In genomic region chr4:105641582-105641981, GRCm38 (mm10) we compare ENCODE assay signal across 19 mouse cellular contexts.
DNase-seq lines count a peak whose midpoint lies in the region; ATAC-seq and TF ChIP-seq lines count a peak whose summit lies in the region.
"Had no signal": no experiment of that assay in that cellular context is flagged by ENCODE, and none has a peak within 500 bp of the region (broad histone marks: within the 10 kb centered on the region; RNA-seq: fewer than 3 reads in every experiment).

No protein-coding gene starts in this region.

- TF ChIP-seq CTCF in lung, embryonic 14.5 days (IDR thresholded peaks at IDR 0.05; ENCODE audit: low read depth) = no peak
- no peak for TF ChIP-seq CTCF in lung, adult 2 months (IDR thresholded peaks at IDR 0.05; ENCODE audit: insufficient read depth, low read length)

- DNase-seq in heart, adult 8-10 months (ENCODE audit: low spot score) = peak; percentile 16
- DNase-seq in heart, postnatal 25 days (ENCODE audit: low spot score) = no peak
- DNase-seq in lung, embryonic 14.5 days = peak; percentile 9
- DNase-seq in lung, adult 2 months = no peak
- peak; percentile 88 for DNase-seq in adipocyte (ENCODE audit: low spot score)
- no peak for DNase-seq in cerebellum, postnatal 14 days
- DNase-seq in left cerebral cortex, adult 9 months (ENCODE audit: low spot score in 2 of 2) = no peak
- DNase-seq: cerebellum, adult 9-10 months; embryo, embryonic 11 days; forebrain, postnatal 0 days; kidney, adult 18-20 months; kidney, postnatal 36 days; layer of hippocampus, postnatal 36 days had no signal

- H3K79me2 ChIP-seq in myocyte (ENCODE audit: control insufficient read depth, insufficient read depth) = no peaks in the 10 kb centered on the region

- no peak for ATAC-seq in lung, embryonic 14.5 days (ENCODE audit: insufficient read depth)
- ATAC-seq: CD4-positive, CD25-positive, alpha-beta regulatory T cell, adult 4 months; forebrain, postnatal 0 days had no signal

- no peak for TF ChIP-seq POLR2A in lung, adult 2 months (IDR thresholded peaks at IDR 0.05; ENCODE audit: borderline replicate concordance, extremely low read depth, low read depth, low read length)
- TF ChIP-seq POLR2A in myocyte (IDR thresholded peaks at IDR 0.05; ENCODE audit: insufficient read length, low read depth) = no peak

- intact Hi-C loops in heart, postnatal 25 days (cut with DNase I) = no loop called here

- no peaks in the 10 kb centered on the region for H3K9me3 ChIP-seq in lung, embryonic 14.5 days (ENCODE audit: low read depth, low read length)
- H3K9me3 ChIP-seq: neural tube, embryonic 12.5 days had no signal

- H3ac ChIP-seq in myocyte (ENCODE audit: control insufficient read depth, insufficient read length) = no peak overlapping the region

- H3K4me2 ChIP-seq in lung, embryonic 14.5 days = no peak overlapping the region
- H3K4me2 ChIP-seq in myocyte (ENCODE audit: low read depth) = peak overlapping the region; percentile 57
- H3K4me2 ChIP-seq: neural tube, embryonic 12.5 days had no signal

- 80% methylated on average over 4 of the region's 4 CpGs for WGBS in lung, embryonic 14.5 days
- WGBS in lung, adult 2 months = 65% methylated on average over 4 of the region's 4 CpGs

- no peak overlapping the region for H3K27ac ChIP-seq in lung, embryonic 14.5 days (ENCODE audit: low read depth)
- H3K27ac ChIP-seq: heart, adult 2 months; macrophage; neural tube, embryonic 12.5 days had no signal

- H3K4me3 ChIP-seq in lung, embryonic 14.5 days (ENCODE audit: low read depth, low read length) = no peak overlapping the region
- H3K4me3 ChIP-seq in lung, adult 2 months (replicated peaks; ENCODE audit: extremely low read depth, low read depth, low read length) = no peak overlapping the region
- H3K4me3 ChIP-seq in myocyte = no peak overlapping the region
- H3K4me3 ChIP-seq: erythroblast, embryonic 14.5 days; heart, adult 2 months; neural tube, embryonic 12.5 days had no signal

- H3K36me3 ChIP-seq in lung, embryonic 14.5 days (ENCODE audit: insufficient read depth) = no peaks in the 10 kb centered on the region
- no peaks in the 10 kb centered on the region for H3K36me3 ChIP-seq in myocyte (ENCODE audit: control insufficient read depth, insufficient read depth)
- H3K36me3 ChIP-seq: neural tube, embryonic 12.5 days had no signal

- no peaks in the 10 kb centered on the region for H3K27me3 ChIP-seq in lung, embryonic 14.5 days (ENCODE audit: insufficient read depth, low read length)
- no peaks in the 10 kb centered on the region for H3K27me3 ChIP-seq in myocyte (ENCODE audit: control insufficient read depth, insufficient read depth, insufficient read length)
- H3K27me3 ChIP-seq: neural tube, embryonic 12.5 days had no signal

- H3K4me1 ChIP-seq in lung, embryonic 14.5 days (ENCODE audit: insufficient read depth) = peaks cover 7% of the 10 kb centered on the region; the same call in 1 of the 2 replicates
- no peaks in the 10 kb centered on the region for H3K4me1 ChIP-seq in lung, adult 2 months (ENCODE audit: control insufficient read depth, insufficient read depth, low read length)
- H3K4me1 ChIP-seq: neural tube, embryonic 12.5 days had no signal

- no peak overlapping the region for H3K9ac ChIP-seq in lung, embryonic 14.5 days
- H3K9ac ChIP-seq: forebrain, postnatal 0 days; neural tube, embryonic 12.5 days had no signal

TF ChIP-seq in myocyte, 11 proteins besides CTCF, POLR2A, EP300 and RAD21:
- TF ChIP-seq MYOG (IDR thresholded peaks at IDR 0.05; ENCODE audit: control insufficient read depth in 1 of 3, insufficient read depth in 1 of 3, insufficient read length in 2 of 3, low read depth in 2 of 3) = no peak
- peak; percentile 92 for TF ChIP-seq CEBPB (IDR thresholded peaks at IDR 0.05; ENCODE audit: insufficient read depth, poor library complexity, severe bottlenecking)
- no peak for TF ChIP-seq MYOD1 (IDR thresholded peaks at IDR 0.05; ENCODE audit: control insufficient read depth in 1 of 3, insufficient read length in 2 of 3, low read depth in 2 of 3)

Comparison
In these comparisons a context has a peak if more than half of its experiments do, and no peak if none do; other contexts are left out.
1. DNase-seq: peak in heart, adult 8-10 months (single experiment), lung, embryonic 14.5 days (single experiment) and adipocyte (single experiment); none in heart, postnatal 25 days (single experiment), lung, adult 2 months (single experiment), cerebellum, postnatal 14 days (0 of 2) and left cerebral cortex, adult 9 months (0 of 2).